Mouse (Mus musculus) neural tube, embryonic 11.5 days (tissue): ENCODE measurements at regions not wholly inside any gene's neighbourhood (a gene's known extent, or its start where the extent isn't known, plus 50 kb on each side); places are given as distances from the start of the nearest gene placed in this dataset.

ENCODE experiments used
- ATAC-seq: fragments of 200-750 bp; cut with Nextera tagmentation; 2 replicates; pipeline ENCODE4 v1.8.0; 2017; ENCODE audit warnings: moderate number of reproducible peaks, mild to moderate bottlenecking, moderate TSS enrichment, moderate library complexity; ENCODE audit not compliant: insufficient read depth, low FRiP score, low TSS enrichment
- DNase-seq: peaks from one replicate; pipeline ENCODE4 v3.0.0-alpha.2; 2015; ENCODE audit warnings: low spot score
- H3K27ac ChIP-seq: fragments of 300-500 bp; sonication (generic); 2 replicates; pipeline ENCODE4 v1.5.1; 2014; ENCODE audit warnings: low read depth, mild to moderate bottlenecking, low read length
- H3K27me3 ChIP-seq: fragments of 300-500 bp; sonication (generic); 2 replicates; pipeline ENCODE4 v1.6.1; 2014; ENCODE audit warnings: mild to moderate bottlenecking, low read length, mixed read lengths; ENCODE audit not compliant: control insufficient read depth, insufficient read depth
- H3K36me3 ChIP-seq: fragments of 300-500 bp; sonication (generic); 2 replicates; pipeline ENCODE4 v1.6.1; 2014; ENCODE audit warnings: mild to moderate bottlenecking, low read length, moderate library complexity, mixed read lengths; ENCODE audit not compliant: control insufficient read depth, insufficient read depth
- H3K4me1 ChIP-seq: fragments of 300-500 bp; sonication (generic); 2 replicates; pipeline ENCODE4 v1.6.1; 2014; ENCODE audit warnings: low read length, mixed read lengths; ENCODE audit not compliant: control insufficient read depth, insufficient read depth
- H3K4me2 ChIP-seq: fragments of 300-500 bp; sonication (generic); 2 replicates; pipeline ENCODE4 v1.6.1; 2014; ENCODE audit warnings: low read depth, mild to moderate bottlenecking, moderate library complexity
- H3K4me3 ChIP-seq: fragments of 300-500 bp; sonication (generic); 2 replicates; pipeline ENCODE4 v1.5.1; 2014; ENCODE audit warnings: low read depth, low read length
- H3K9ac ChIP-seq: fragments of 300-500 bp; sonication (generic); 2 replicates; pipeline ENCODE4 v1.6.1; 2014; ENCODE audit warnings: mild to moderate bottlenecking, low read length
- H3K9me3 ChIP-seq: fragments of 300-500 bp; sonication (generic); 2 replicates; pipeline ENCODE4 v1.6.1; 2016; ENCODE audit warnings: low read length; ENCODE audit not compliant: control insufficient read depth
- WGBS: fragments of 180-500 bp; shearing (Covaris S2); extraction: QIAGEN DNeasy Blood & Tissue Kit; methylation state at CpG from one replicate; pipeline ENCODE4 v1.1.7; 2014; 5-methylcytosine and 5-hydroxymethylcytosine counted together

GRCm38 (mm10) chr10:55624566-55625287 is 482.0 kb upstream of the Msl3l2 start:
- H3K4me3 ChIP-seq, result no peak overlapping the region
- 84% methylated on average over 5 of the region's 5 CpGs for WGBS
- no peak overlapping the region for H3K9ac ChIP-seq
- H3K27me3 ChIP-seq, result no peaks in the 10 kb centered on the region
- ATAC-seq (no peak), DNase-seq (no peak)
- no peaks in the 10 kb centered on the region for H3K4me1 ChIP-seq
- H3K36me3 ChIP-seq, result no peaks in the 10 kb centered on the region
- no peak overlapping the region for H3K27ac ChIP-seq
- H3K9me3 ChIP-seq, result no peaks in the 10 kb centered on the region
- H3K4me2 ChIP-seq, result no peak overlapping the region

- Histone ChIP-seq H3K4me1 (no peaks in the 10 kb centered on the region), H3K9ac (no peak overlapping the region), H3K36me3 (no peaks in the 10 kb centered on the region), H3K27ac (no peak overlapping the region), H3K27me3 (no peaks in the 10 kb centered on the region), H3K9me3 (no peaks in the 10 kb centered on the region), H3K4me3 (no peak overlapping the region), H3K4me2 (no peak overlapping the region)
- ATAC-seq, result no peak
- DNase-seq, result no peak
- WGBS, result 81% methylated on average over 3 of the region's 3 CpGs
Observed at GRCm38 (mm10) chr10:55641332-55641731, 465.4 kb upstream of the Msl3l2 start.
